Mouse (Mus musculus): Measurements from ENCODE around the gene Smpx. TPM values are rescaled to one million over a fixed set of nuclear protein-coding genes. Genes with fewer than 3 reads are reported as not detected.

The Smpx gene
- polyA plus RNA-seq (2014; fragmentation: Nextera tagmentation; extraction: Ambion mirVana) = 0.79 and 3.7 TPM in 2 replicates

GRCm38 (mm10) chrX:157698862-157699261 lies at the start of gene Smpx:
TSS of gene Smpx (plus strand) at chrX:157698910.
- H3K4me1 ChIP-seq (replicated peaks; ENCODE audit: control insufficient read depth, insufficient read depth, low read length) = no peaks in the 10 kb centered on the region
- H3K4me2 ChIP-seq = no peak within 1 kb of the TSS
- no peaks in the 10 kb centered on the region for H3K36me3 ChIP-seq (ENCODE audit: control insufficient read depth, insufficient read depth, low read length)
- no peaks in the 10 kb centered on the region for H3K9me3 ChIP-seq (ENCODE audit: control insufficient read depth, low read length)
- no peaks in the 10 kb centered on the region for H3K27me3 ChIP-seq (replicated peaks; ENCODE audit: control insufficient read depth, insufficient read depth, low read length)
- DNase-seq (ENCODE audit: low spot score) (no peak), ATAC-seq (replicated peaks; ENCODE audit: low FRiP score) (no peak)
- 50% methylated on average over 8 of the region's 8 CpGs for WGBS
- no peak within 1 kb of the TSS for H3K27ac ChIP-seq (ENCODE audit: low read depth, low read length)
- H3K4me3 ChIP-seq (ENCODE audit: low read depth, low read length) = no peak within 1 kb of the TSS
- H3K9ac ChIP-seq (ENCODE audit: low read depth, low read length) = no peak within 1 kb of the TSS

GRCm38 (mm10) chrX:157655047-157655446 lies 43.7 kb upstream of the Smpx start:
- no peak for ATAC-seq (replicated peaks; ENCODE audit: low FRiP score)
- Histone ChIP-seq H3K4me2 (no peak overlapping the region), H3K4me1 (replicated peaks; ENCODE audit: control insufficient read depth, insufficient read depth, low read length) (no peaks in the 10 kb centered on the region), H3K9me3 (ENCODE audit: control insufficient read depth, low read length) (no peaks in the 10 kb centered on the region), H3K27me3 (replicated peaks; ENCODE audit: control insufficient read depth, insufficient read depth, low read length) (no peaks in the 10 kb centered on the region), H3K36me3 (ENCODE audit: control insufficient read depth, insufficient read depth, low read length) (no peaks in the 10 kb centered on the region), H3K9ac (ENCODE audit: low read depth, low read length) (no peak overlapping the region), H3K4me3 (ENCODE audit: low read depth, low read length) (no peak overlapping the region), H3K27ac (ENCODE audit: low read depth, low read length) (no peak overlapping the region)
- DNase-seq (ENCODE audit: low spot score) = no peak

- Histone ChIP-seq H3K4me2 (no peak overlapping the region), H3K4me3 (ENCODE audit: low read depth, low read length) (no peak overlapping the region), H3K27ac (ENCODE audit: low read depth, low read length) (no peak overlapping the region), H3K36me3 (ENCODE audit: control insufficient read depth, insufficient read depth, low read length) (no peaks in the 10 kb centered on the region), H3K9ac (ENCODE audit: low read depth, low read length) (no peak overlapping the region), H3K9me3 (ENCODE audit: control insufficient read depth, low read length) (no peaks in the 10 kb centered on the region), H3K4me1 (replicated peaks; ENCODE audit: control insufficient read depth, insufficient read depth, low read length) (no peaks in the 10 kb centered on the region), H3K27me3 (replicated peaks; ENCODE audit: control insufficient read depth, insufficient read depth, low read length) (no peaks in the 10 kb centered on the region)
- DNase-seq (ENCODE audit: low spot score) (no peak), ATAC-seq (replicated peaks; ENCODE audit: low FRiP score) (no peak)
Measured at GRCm38 (mm10) chrX:157657356-157657755, 41.4 kb upstream of the Smpx start.

- Histone ChIP-seq H3K4me3 (ENCODE audit: low read depth, low read length) (no peak overlapping the region), H3K4me1 (replicated peaks; ENCODE audit: control insufficient read depth, insufficient read depth, low read length) (no peaks in the 10 kb centered on the region), H3K27me3 (replicated peaks; ENCODE audit: control insufficient read depth, insufficient read depth, low read length) (no peaks in the 10 kb centered on the region), H3K9ac (ENCODE audit: low read depth, low read length) (no peak overlapping the region), H3K36me3 (ENCODE audit: control insufficient read depth, insufficient read depth, low read length) (no peaks in the 10 kb centered on the region), H3K9me3 (ENCODE audit: control insufficient read depth, low read length) (no peaks in the 10 kb centered on the region), H3K4me2 (no peak overlapping the region), H3K27ac (ENCODE audit: low read depth, low read length) (no peak overlapping the region)
- DNase-seq (ENCODE audit: low spot score) = no peak
- WGBS = 67% methylated on average over 2 of the region's 2 CpGs
- no peak for ATAC-seq (replicated peaks; ENCODE audit: low FRiP score)
Measured at GRCm38 (mm10) chrX:157671820-157672219, 26.9 kb upstream of the Smpx start.

- Histone ChIP-seq H3K36me3 (ENCODE audit: control insufficient read depth, insufficient read depth, low read length) (no peaks in the 10 kb centered on the region), H3K27ac (ENCODE audit: low read depth, low read length) (no peak overlapping the region), H3K9ac (ENCODE audit: low read depth, low read length) (no peak overlapping the region), H3K4me1 (replicated peaks; ENCODE audit: control insufficient read depth, insufficient read depth, low read length) (no peaks in the 10 kb centered on the region), H3K27me3 (replicated peaks; ENCODE audit: control insufficient read depth, insufficient read depth, low read length) (no peaks in the 10 kb centered on the region), H3K4me3 (ENCODE audit: low read depth, low read length) (no peak overlapping the region), H3K4me2 (no peak overlapping the region), H3K9me3 (ENCODE audit: control insufficient read depth, low read length) (no peaks in the 10 kb centered on the region)
- 65% methylated on average over 3 of the region's 3 CpGs for WGBS
- DNase-seq (ENCODE audit: low spot score) (no peak), ATAC-seq (replicated peaks; ENCODE audit: low FRiP score) (no peak)
Measured at GRCm38 (mm10) chrX:157674667-157675350, 23.9 kb upstream of the Smpx start.

- DNase-seq (ENCODE audit: low spot score) (no peak), ATAC-seq (replicated peaks; ENCODE audit: low FRiP score) (no peak)
- WGBS = 75% methylated on average over 4 of the region's 4 CpGs
- H3K4me2 ChIP-seq = no peak overlapping the region
- no peaks in the 10 kb centered on the region for H3K27me3 ChIP-seq (replicated peaks; ENCODE audit: control insufficient read depth, insufficient read depth, low read length)
- no peak overlapping the region for H3K27ac ChIP-seq (ENCODE audit: low read depth, low read length)
- no peaks in the 10 kb centered on the region for H3K4me1 ChIP-seq (replicated peaks; ENCODE audit: control insufficient read depth, insufficient read depth, low read length)
- H3K4me3 ChIP-seq (ENCODE audit: low read depth, low read length) = no peak overlapping the region
- no peak overlapping the region for H3K9ac ChIP-seq (ENCODE audit: low read depth, low read length)
- H3K36me3 ChIP-seq (ENCODE audit: control insufficient read depth, insufficient read depth, low read length) = no peaks in the 10 kb centered on the region
- H3K9me3 ChIP-seq (ENCODE audit: control insufficient read depth, low read length) = no peaks in the 10 kb centered on the region
Measured at GRCm38 (mm10) chrX:157691186-157691585, 7.5 kb upstream of the Smpx start.

GRCm38 (mm10) chrX:157697591-157698135 lies 1.0 kb upstream of the Smpx start:
- Histone ChIP-seq H3K36me3 (ENCODE audit: control insufficient read depth, insufficient read depth, low read length) (no peaks in the 10 kb centered on the region), H3K4me3 (ENCODE audit: low read depth, low read length) (no peak overlapping the region), H3K9ac (ENCODE audit: low read depth, low read length) (no peak overlapping the region), H3K27me3 (replicated peaks; ENCODE audit: control insufficient read depth, insufficient read depth, low read length) (no peaks in the 10 kb centered on the region), H3K4me1 (replicated peaks; ENCODE audit: control insufficient read depth, insufficient read depth, low read length) (no peaks in the 10 kb centered on the region), H3K4me2 (no peak overlapping the region), H3K27ac (ENCODE audit: low read depth, low read length) (no peak overlapping the region), H3K9me3 (ENCODE audit: control insufficient read depth, low read length) (no peaks in the 10 kb centered on the region)
- no peak for DNase-seq (ENCODE audit: low spot score)
- 75% methylated on average over 5 of the region's 5 CpGs for WGBS
- no peak for ATAC-seq (replicated peaks; ENCODE audit: low FRiP score)

GRCm38 (mm10) chrX:157707236-157707635 lies 8.5 kb downstream of the Smpx start:
- Histone ChIP-seq H3K27ac (ENCODE audit: low read depth, low read length) (no peak overlapping the region), H3K4me3 (ENCODE audit: low read depth, low read length) (no peak overlapping the region), H3K27me3 (replicated peaks; ENCODE audit: control insufficient read depth, insufficient read depth, low read length) (no peaks in the 10 kb centered on the region), H3K9ac (ENCODE audit: low read depth, low read length) (no peak overlapping the region), H3K36me3 (ENCODE audit: control insufficient read depth, insufficient read depth, low read length) (no peaks in the 10 kb centered on the region), H3K9me3 (ENCODE audit: control insufficient read depth, low read length) (no peaks in the 10 kb centered on the region), H3K4me1 (replicated peaks; ENCODE audit: control insufficient read depth, insufficient read depth, low read length) (no peaks in the 10 kb centered on the region), H3K4me2 (no peak overlapping the region)
- 78% methylated on average over 2 of the region's 2 CpGs for WGBS
- DNase-seq (ENCODE audit: low spot score) (no peak), ATAC-seq (replicated peaks; ENCODE audit: low FRiP score) (no peak)

- Histone ChIP-seq H3K9ac (ENCODE audit: low read depth, low read length) (no peak overlapping the region), H3K4me1 (replicated peaks; ENCODE audit: control insufficient read depth, insufficient read depth, low read length) (no peaks in the 10 kb centered on the region), H3K4me2 (no peak overlapping the region), H3K4me3 (ENCODE audit: low read depth, low read length) (no peak overlapping the region), H3K27ac (ENCODE audit: low read depth, low read length) (no peak overlapping the region), H3K36me3 (ENCODE audit: control insufficient read depth, insufficient read depth, low read length) (no peaks in the 10 kb centered on the region), H3K9me3 (ENCODE audit: control insufficient read depth, low read length) (no peaks in the 10 kb centered on the region), H3K27me3 (replicated peaks; ENCODE audit: control insufficient read depth, insufficient read depth, low read length) (no peaks in the 10 kb centered on the region)
- 63% methylated on average over 4 of the region's 4 CpGs for WGBS
- ATAC-seq (replicated peaks; ENCODE audit: low FRiP score) (no peak), DNase-seq (ENCODE audit: low spot score) (no peak)
Measured at GRCm38 (mm10) chrX:157708616-157709280, 10.0 kb downstream of the Smpx start.

Data from liver, embryonic 11.5 days (tissue).